Mouse (Mus musculus) limb, embryonic 15.5 days (tissue): ENCODE data around the gene Cfap44. TPM values are rescaled to one million over a fixed set of nuclear protein-coding genes. Genes with fewer than 3 reads are reported as not detected.
A peak's percentile ranks its signal among the peaks of the same experiment; 100 is the strongest.

Source experiments
- ATAC-seq: fragments of 200-750 bp; cut with Nextera tagmentation; 2 replicates; pipeline ENCODE4 v1.8.0; 2017; ENCODE audit warnings: low read depth, moderate TSS enrichment; ENCODE audit not compliant: insufficient number of reproducible peaks, low FRiP score, low TSS enrichment
- H3K27ac ChIP-seq: fragments of 300-500 bp; sonication (generic); 2 replicates; pipeline ENCODE4 v1.5.1; 2015; ENCODE audit warnings: moderate library complexity, mild to moderate bottlenecking, inconsistent platforms
- H3K27me3 ChIP-seq: fragments of 300-500 bp; sonication (generic); 2 replicates; pipeline ENCODE4 v1.6.1; 2015; ENCODE audit warnings: inconsistent platforms
- H3K36me3 ChIP-seq: fragments of 300-500 bp; sonication (generic); 2 replicates; pipeline ENCODE4 v1.6.1; 2015; ENCODE audit warnings: inconsistent platforms
- H3K4me1 ChIP-seq: fragments of 300-500 bp; sonication (generic); 2 replicates; pipeline ENCODE4 v1.6.1; 2015; ENCODE audit warnings: inconsistent platforms
- H3K4me2 ChIP-seq: fragments of 300-500 bp; sonication (generic); 2 replicates; pipeline ENCODE4 v1.6.1; 2015; ENCODE audit warnings: mild to moderate bottlenecking, inconsistent platforms
- H3K4me3 ChIP-seq: fragments of 300-500 bp; sonication (generic); 2 replicates; pipeline ENCODE4 v1.5.1; 2015; ENCODE audit warnings: mild to moderate bottlenecking, inconsistent platforms
- H3K9ac ChIP-seq: fragments of 300-500 bp; sonication (generic); 2 replicates; pipeline ENCODE4 v1.6.1; 2015; ENCODE audit warnings: inconsistent platforms
- H3K9me3 ChIP-seq: fragments of 300-500 bp; sonication (generic); 2 replicates; pipeline ENCODE4 v1.6.1; 2016; ENCODE audit warnings: inconsistent platforms
- WGBS: fragments of 180-500 bp; shearing (Covaris S2); methylation state at CpG from one replicate; pipeline ENCODE4 v1.1.7; 2015; 5-methylcytosine and 5-hydroxymethylcytosine counted together
- polyA plus RNA-seq: library from polyadenylated mRNA; unstranded; fragments of >200 nt; fragmentation: Nextera tagmentation; extraction: Ambion mirVana; gene quantifications from 2 replicates; pipeline ENCODE4 v1.2.1, GENCODE M21; 2015

The Cfap44 gene
- polyA plus RNA-seq, 1 experiment from 2014 or later = 0.55 TPM

- no peak overlapping the region for H3K4me3 ChIP-seq
- 23% methylated on average over 12 of the region's 12 CpGs for WGBS
- peak overlapping the region; percentile 65 for H3K27ac ChIP-seq
- ATAC-seq = no peak
- H3K36me3 ChIP-seq = peaks cover 5% of the 10 kb centered on the region; the same call in 1 of the 2 replicates
- no peak overlapping the region; the same call in 1 of the 2 replicates for H3K4me2 ChIP-seq
- no peaks in the 10 kb centered on the region for H3K9me3 ChIP-seq
- H3K9ac ChIP-seq = no peak overlapping the region
- H3K4me1 ChIP-seq = peaks cover 46% of the 10 kb centered on the region
- no peaks in the 10 kb centered on the region for H3K27me3 ChIP-seq
Observed at GRCm38 (mm10) chr16:44526689-44527088, 132.1 kb downstream of the Cfap44 start.

GRCm38 (mm10) chr16:44527218-44527905 lies 132.8 kb downstream of the Cfap44 start:
- H3K27ac ChIP-seq = peak overlapping the region; percentile 57
- no peak overlapping the region for H3K4me2 ChIP-seq
- H3K9me3 ChIP-seq = no peaks in the 10 kb centered on the region
- H3K36me3 ChIP-seq = peaks cover 9% of the 10 kb centered on the region
- no peak; the same call in 1 of the 2 replicates for ATAC-seq
- H3K4me3 ChIP-seq = no peak overlapping the region
- WGBS = 38% methylated on average over 11 of the region's 11 CpGs
- peaks cover 50% of the 10 kb centered on the region for H3K4me1 ChIP-seq
- no peaks in the 10 kb centered on the region for H3K27me3 ChIP-seq
- H3K9ac ChIP-seq = no peak overlapping the region

- ATAC-seq = no peak
- H3K4me2 ChIP-seq = no peak overlapping the region
- WGBS = 89% methylated on average over 7 of the region's 7 CpGs
- H3K36me3 ChIP-seq = peaks cover 15% of the 10 kb centered on the region
- H3K27ac ChIP-seq = no peak overlapping the region
- peaks cover 64% of the 10 kb centered on the region for H3K4me1 ChIP-seq
- no peaks in the 10 kb centered on the region for H3K27me3 ChIP-seq
- H3K9ac ChIP-seq = no peak overlapping the region
- H3K9me3 ChIP-seq = no peaks in the 10 kb centered on the region
- H3K4me3 ChIP-seq = no peak overlapping the region
Observed at GRCm38 (mm10) chr16:44528955-44529354, 134.4 kb downstream of the Cfap44 start.

- no peak overlapping the region for H3K4me2 ChIP-seq
- H3K27ac ChIP-seq = no peak overlapping the region
Observed at GRCm38 (mm10) chr16:44529691-44530090, 135.1 kb downstream of the Cfap44 start.

GRCm38 (mm10) chr16:44530191-44530590 lies 135.6 kb downstream of the Cfap44 start:
- WGBS = 42% methylated on average over 9 of the region's 9 CpGs
- ATAC-seq = no peak
- peaks cover 15% of the 10 kb centered on the region for H3K36me3 ChIP-seq
- no peaks in the 10 kb centered on the region for H3K9me3 ChIP-seq
- no peak overlapping the region for H3K27ac ChIP-seq
- H3K4me2 ChIP-seq = no peak overlapping the region
- no peaks in the 10 kb centered on the region for H3K27me3 ChIP-seq
- no peak overlapping the region for H3K9ac ChIP-seq
- peaks cover 70% of the 10 kb centered on the region for H3K4me1 ChIP-seq
- H3K4me3 ChIP-seq = no peak overlapping the region

More at GRCm38 (mm10) chr16:44529691-44530090, 135.1 kb downstream of the Cfap44 start:
- 76% methylated on average over 8 of the region's 8 CpGs for WGBS
- Histone ChIP-seq H3K9me3 (no peaks in the 10 kb centered on the region), H3K4me3 (no peak overlapping the region), H3K27me3 (no peaks in the 10 kb centered on the region), H3K36me3 (peaks cover 15% of the 10 kb centered on the region), H3K4me1 (peaks cover 67% of the 10 kb centered on the region), H3K9ac (no peak overlapping the region)
- ATAC-seq = no peak

GRCm38 (mm10) chr16:44530829-44531228 lies 136.2 kb downstream of the Cfap44 start:
- no peak for ATAC-seq
- no peaks in the 10 kb centered on the region for H3K9me3 ChIP-seq
- H3K4me2 ChIP-seq = peak overlapping the region; percentile 27; the same call in 1 of the 2 replicates
- peak overlapping the region; percentile 20; the same call in 1 of the 2 replicates for H3K9ac ChIP-seq
- peaks cover 15% of the 10 kb centered on the region for H3K36me3 ChIP-seq
- H3K27ac ChIP-seq = peak overlapping the region; percentile 54; the same call in 1 of the 2 replicates
- H3K4me1 ChIP-seq = peaks cover 76% of the 10 kb centered on the region
- H3K27me3 ChIP-seq = no peaks in the 10 kb centered on the region
- WGBS = 7% methylated on average over 7 of the region's 7 CpGs
- peak overlapping the region; percentile 11; the same call in 1 of the 2 replicates for H3K4me3 ChIP-seq

GRCm38 (mm10) chr16:44531239-44531797 lies 136.7 kb downstream of the Cfap44 start:
- 40% methylated on average over 12 of the region's 12 CpGs for WGBS
- peak overlapping the region; percentile 20; the same call in 1 of the 2 replicates for H3K9ac ChIP-seq
- ATAC-seq = no peak

More at GRCm38 (mm10) chr16:44531239-44531797, 136.7 kb downstream of the Cfap44 start:
- Histone ChIP-seq H3K4me3 (peak overlapping the region; percentile 11; the same call in 1 of the 2 replicates), H3K36me3 (peaks cover 19% of the 10 kb centered on the region), H3K9me3 (no peaks in the 10 kb centered on the region), H3K27me3 (no peaks in the 10 kb centered on the region), H3K4me2 (peak overlapping the region; percentile 27; the same call in 1 of the 2 replicates), H3K27ac (peak overlapping the region; percentile 54), H3K4me1 (peaks cover 80% of the 10 kb centered on the region)

Other genes with a start within 250 kb of the Cfap44 start
- 3.1 and 3.3 TPM in 2 replicates for gene Usf3, start 221.6 kb upstream of the Cfap44 start, polyA plus RNA-seq
- gene Sidt1, start 61.6 kb upstream of the Cfap44 start, polyA plus RNA-seq = 0.24 and 0.43 TPM in 2 replicates
- 24.2 and 25.1 TPM in 2 replicates for gene Spice1, start 47.7 kb upstream of the Cfap44 start, polyA plus RNA-seq
- gene Boc, start 164.1 kb downstream of the Cfap44 start, polyA plus RNA-seq = 56.1 and 57.6 TPM in 2 replicates